Mouse (Mus musculus) heart, adult 9 months (tissue): ENCODE results near the gene Guca2a.

Source experiments
- DNase-seq, 2 experiments: peaks; one replicate each; pipeline ENCODE4 v3.0.0; 2022; ENCODE audit warnings: low spot score in 2 of 2

Guca2a gene

DNA sequence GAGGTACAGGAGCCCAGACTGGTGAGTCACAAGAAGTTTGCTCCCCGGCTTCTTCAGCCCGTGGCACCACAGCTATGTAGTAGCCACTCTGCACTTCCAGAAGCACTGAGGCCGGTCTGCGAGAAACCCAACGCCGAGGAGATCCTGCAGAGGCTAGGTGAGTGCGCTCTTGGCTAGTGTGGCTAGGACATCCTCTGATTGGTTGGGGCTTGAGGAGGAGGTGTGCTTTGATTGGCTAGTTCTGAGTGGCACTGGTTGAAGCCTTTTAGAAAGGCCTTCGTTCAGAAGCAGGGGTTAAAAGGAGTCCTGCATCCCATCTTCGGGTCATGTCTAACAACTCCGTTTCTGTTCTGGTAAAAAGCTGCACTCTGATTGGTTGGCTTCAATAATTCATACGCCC, 1.2 kb downstream of the Guca2a start:
- no peak for DNase-seq

DNA sequence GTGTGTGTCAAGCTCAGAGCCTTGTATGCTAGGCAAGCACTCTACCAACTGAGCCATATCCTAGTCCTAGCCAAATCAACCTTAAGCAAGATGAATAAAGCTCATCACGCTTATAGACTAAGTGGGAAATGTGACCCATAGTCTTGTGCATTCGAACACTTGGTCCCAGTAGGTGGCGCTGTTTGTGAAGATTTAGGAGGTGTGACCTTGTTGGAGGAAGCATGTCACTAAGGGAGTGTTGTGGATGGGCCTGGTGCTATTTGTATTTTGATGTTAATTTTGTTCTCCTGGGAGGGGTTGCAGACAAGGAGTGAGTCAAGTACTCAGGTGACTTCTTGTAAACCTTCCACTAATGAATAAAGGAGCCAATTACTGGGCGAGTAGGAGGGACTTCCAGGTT, 5.2 kb downstream of the Guca2a start:
- no peak for DNase-seq

- DNase-seq = no peak
Observed at GRCm38 (mm10) chr4:119657011-119657410, 19.5 kb downstream of the Guca2a start.

DNA sequence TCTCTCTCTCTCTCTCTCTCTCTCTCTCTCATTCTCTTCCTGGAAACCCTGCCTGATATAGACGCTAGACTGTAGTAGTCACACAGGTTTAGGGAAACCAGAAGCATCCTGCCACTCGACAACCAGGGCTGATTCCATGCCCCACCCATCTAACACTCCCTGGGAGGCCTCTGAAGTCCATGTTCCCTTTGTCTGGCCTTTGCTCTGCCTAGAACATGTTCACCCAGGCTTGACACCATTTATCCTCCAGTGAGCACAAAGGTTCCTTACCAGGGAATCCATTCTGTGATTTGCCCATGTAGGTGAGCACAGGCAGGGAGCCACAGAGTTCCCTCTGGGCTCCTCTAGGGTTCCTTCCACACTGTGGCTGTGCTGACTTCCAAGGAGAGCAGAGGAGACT, 20.7 kb downstream of the Guca2a start:
- no peak for DNase-seq

- no peak for DNase-seq
Observed at GRCm38 (mm10) chr4:119658731-119659130, 21.2 kb downstream of the Guca2a start, which contains the start of gene Guca2b. Gene Guca2b, minus strand, starts transcription at chr4:119658954.

DNA sequence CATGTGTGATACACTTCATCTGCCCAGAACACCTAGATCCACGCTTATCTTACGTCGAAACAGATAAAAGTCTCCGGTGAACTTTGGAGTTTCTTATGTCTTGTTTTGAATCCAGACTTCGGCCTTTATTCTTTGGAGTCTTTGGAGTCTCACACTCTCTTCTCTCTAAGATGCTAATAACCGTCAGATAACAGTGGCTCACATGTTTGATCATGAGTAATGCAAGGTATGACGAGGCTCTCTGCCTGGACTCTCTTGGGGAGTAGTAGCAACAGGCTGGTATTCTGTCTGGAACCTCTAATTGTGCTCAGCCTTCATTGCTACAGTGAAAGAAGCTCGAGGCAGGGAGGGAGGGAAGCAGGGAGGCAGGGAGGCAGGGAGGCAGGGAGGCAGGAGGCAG, 22.5 kb downstream of the Guca2a start:
- no peak for DNase-seq

- peak; percentile 55 to 60 for DNase-seq
Observed at GRCm38 (mm10) chr4:119662151-119662550, 24.6 kb downstream of the Guca2a start.

- DNase-seq = peak; percentile 26 to 32
Observed at GRCm38 (mm10) chr4:119662976-119663375, 25.5 kb downstream of the Guca2a start.

- no peak for DNase-seq
Observed at GRCm38 (mm10) chr4:119663409-119664095, 26.0 kb downstream of the Guca2a start.

- no peak for DNase-seq
Observed at GRCm38 (mm10) chr4:119665166-119665565, 27.7 kb downstream of the Guca2a start.

- DNase-seq = peak; percentile 40 to 47
Observed at GRCm38 (mm10) chr4:119666116-119666515, 28.6 kb downstream of the Guca2a start.

GRCm38 (mm10) chr4:119667454-119667853, 29.9 kb downstream of the Guca2a start:
- DNase-seq = peak; percentile 29 to 33

DNA sequence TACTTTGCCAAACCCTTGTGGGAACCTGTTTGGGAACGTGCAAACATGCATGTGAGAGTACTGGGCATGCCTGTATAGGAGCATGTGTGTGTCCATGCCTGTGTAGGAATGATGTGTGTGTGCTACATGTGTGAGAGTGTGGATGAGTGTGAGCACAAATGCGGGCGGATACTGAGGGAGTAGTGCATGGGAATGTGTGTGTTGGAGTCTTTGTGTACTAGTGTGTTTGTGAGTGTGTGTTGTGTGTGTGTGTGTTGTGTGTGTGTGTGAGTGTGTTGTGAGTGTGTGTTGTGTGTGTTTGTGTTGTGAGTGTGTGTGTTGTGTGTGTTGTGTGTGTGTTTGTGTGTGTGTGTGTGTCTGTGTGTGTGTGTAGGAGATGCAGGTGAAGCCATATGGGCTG, 30.7 kb downstream of the Guca2a start:
- DNase-seq = no peak

DNA sequence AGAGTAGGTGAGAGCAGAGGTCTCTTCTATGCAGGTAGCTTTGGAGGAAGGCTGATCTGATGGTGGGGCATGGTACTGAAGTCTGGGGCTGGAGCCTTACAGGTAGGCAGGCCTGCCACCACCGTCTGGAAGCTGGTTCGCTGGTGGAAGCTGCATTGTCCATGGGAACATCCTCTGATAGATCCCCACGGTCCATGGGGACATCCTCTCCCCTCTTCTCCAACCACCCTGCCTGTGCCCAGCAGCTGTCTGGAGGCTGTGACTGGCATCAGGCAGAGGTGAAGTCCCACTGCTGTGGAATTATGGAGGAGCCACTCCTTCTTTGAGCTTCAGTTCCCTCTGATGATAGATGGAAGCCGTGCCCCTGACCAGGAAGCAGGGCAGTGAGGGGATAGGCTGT, 31.1 kb downstream of the Guca2a start:
- no peak for DNase-seq

- DNase-seq = no peak
Observed at GRCm38 (mm10) chr4:119669356-119670209, 32.1 kb downstream of the Guca2a start.

DNA sequence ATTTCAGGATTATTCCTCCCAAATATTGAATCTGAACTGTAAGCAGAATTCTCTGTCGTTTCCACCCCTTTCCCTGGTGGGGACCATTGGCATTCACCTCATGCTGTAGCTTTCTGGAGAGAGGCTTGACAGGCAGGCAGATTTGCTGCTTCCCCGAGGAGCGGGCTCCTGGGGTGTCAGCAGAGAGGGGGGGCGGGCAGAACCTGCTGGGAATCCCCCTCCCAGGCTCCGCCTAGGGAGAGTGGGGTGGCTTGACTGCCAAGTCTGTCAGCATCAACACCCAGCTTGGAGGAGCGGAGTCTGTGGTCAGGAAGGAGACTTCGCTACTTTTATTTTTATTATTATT, 32.7 kb downstream of the Guca2a start:
- DNase-seq = no peak

GRCm38 (mm10) chr4:119670736-119671135, 33.2 kb downstream of the Guca2a start:
- no peak for DNase-seq

GRCm38 (mm10) chr4:119671164-119671563, 33.7 kb downstream of the Guca2a start:
- DNase-seq = no peak

GRCm38 (mm10) chr4:119672685-119673084, 35.2 kb downstream of the Guca2a start:
- no peak for DNase-seq

GRCm38 (mm10) chr4:119682596-119682995, 45.1 kb downstream of the Guca2a start:
- DNase-seq = no peak

- DNase-seq = no peak
Observed at GRCm38 (mm10) chr4:119685746-119686145, 48.2 kb downstream of the Guca2a start.
